Mouse (Mus musculus): ENCODE measurements at regions not wholly inside any gene's neighbourhood (a gene's known extent, or its start where the extent isn't known, plus 50 kb on each side); places are given as distances from the start of the nearest gene placed in this dataset.

DNA sequence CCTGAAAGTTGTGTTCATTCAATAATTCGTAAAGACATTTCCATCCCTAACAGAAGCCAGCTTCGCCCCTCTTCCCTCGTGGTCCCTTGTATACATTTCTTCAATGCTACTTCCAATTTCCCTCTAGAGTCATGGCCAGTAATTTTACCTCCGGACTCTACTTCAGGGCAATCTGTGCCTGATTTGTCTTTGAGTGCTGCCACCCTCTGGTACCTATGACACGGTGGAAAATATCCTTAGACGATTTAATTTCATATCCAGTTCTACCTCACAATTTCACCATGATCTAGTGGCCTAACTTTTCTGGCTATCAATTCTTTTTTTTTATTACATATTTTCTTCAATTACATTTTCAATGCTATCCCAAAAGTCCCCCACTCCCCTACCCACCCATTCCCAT lies 49.9 kb upstream of the Adamts3 start:
- peak; percentile 57 for TF ChIP-seq CTCF (IDR thresholded peaks at IDR 0.05)
- TF ChIP-seq EP300 (IDR thresholded peaks at IDR 0.05; ENCODE audit: insufficient read depth, low read depth, low read length), result no peak

All from heart, adult 2 months (tissue).